Mouse (Mus musculus) bone marrow macrophage, adult 2 months (primary cell): ENCODE data around the gene Nek10.

ENCODE experiments used
- CTCF ChIP-seq: IDR thresholded peaks from 2 replicates; pipeline ENCODE4 v1.5.1; 2012; ENCODE audit warnings: low read depth, mild to moderate bottlenecking, low read length, moderate library complexity
- POLR2A ChIP-seq: IDR thresholded peaks from 2 replicates; pipeline ENCODE4 v1.6.1; 2012; ENCODE audit warnings: mild to moderate bottlenecking, low read depth, low read length, borderline replicate concordance

DNA sequence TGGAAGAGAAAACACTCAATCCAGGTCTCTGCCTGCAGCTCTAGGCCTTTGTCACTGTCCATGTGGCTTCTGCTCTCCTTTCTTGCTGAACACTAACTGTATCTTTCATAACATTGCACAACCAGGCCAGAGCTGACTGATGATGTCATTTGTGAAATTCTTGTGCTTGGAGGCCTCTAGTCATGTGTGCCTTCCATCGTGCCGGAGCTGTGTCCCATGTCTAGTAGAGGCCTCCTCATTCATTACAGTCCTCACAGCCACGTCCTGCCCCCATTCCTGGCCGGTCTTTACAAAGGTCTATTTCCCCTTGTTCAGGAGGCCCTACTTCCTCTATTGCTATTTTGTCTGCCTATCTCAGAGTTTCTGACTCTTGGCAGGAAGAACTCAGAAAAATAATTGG lies 167.8 kb downstream of the Nek10 start:
- TF ChIP-seq CTCF (no peak), POLR2A (no peak)
